Mouse (Mus musculus) midbrain, embryonic 10.5 days (tissue): ENCODE data around the gene Dapk1. TPM values are rescaled to one million over a fixed set of nuclear protein-coding genes. Genes with fewer than 3 reads are reported as not detected.

Source experiments
- DNase-seq: peaks from one replicate; pipeline ENCODE4 v3.0.0-alpha.2; 2017; ENCODE audit warnings: low spot score
- H3K27ac ChIP-seq: fragments of 300-500 bp; sonication (generic); replicated peaks from 2 replicates; pipeline ENCODE4 v1.5.1; 2016; ENCODE audit warnings: mild to moderate bottlenecking
- H3K27me3 ChIP-seq: fragments of 300-500 bp; sonication (generic); 2 replicates; pipeline ENCODE4 v1.6.1; 2016; ENCODE audit warnings: low read depth, mild to moderate bottlenecking; ENCODE audit not compliant: poor library complexity, severe bottlenecking
- H3K36me3 ChIP-seq: fragments of 300-500 bp; sonication (generic); 2 replicates; pipeline ENCODE4 v1.6.1; 2016; ENCODE audit warnings: mild to moderate bottlenecking, moderate library complexity
- H3K4me1 ChIP-seq: fragments of 300-500 bp; sonication (generic); 2 replicates; pipeline ENCODE4 v1.6.1; 2016
- H3K4me3 ChIP-seq: fragments of 300-500 bp; sonication (generic); 2 replicates; pipeline ENCODE4 v1.5.1; 2016; ENCODE audit warnings: mild to moderate bottlenecking, moderate library complexity
- H3K9me3 ChIP-seq: fragments of 300-500 bp; sonication (generic); replicated peaks from 2 replicates; pipeline ENCODE4 v1.6.1; 2016; ENCODE audit warnings: mild to moderate bottlenecking
- whole genome bisulfite sequencing: fragments of 180-500 bp; shearing (Covaris S2); methylation state at CpG from one replicate; pipeline ENCODE4 v1.1.7; 2016; 5-methylcytosine and 5-hydroxymethylcytosine counted together
- polyA plus RNA-seq: library from polyadenylated mRNA; unstranded; fragments of >200 nt; fragmentation: Nextera tagmentation; extraction: Ambion mirVana; gene quantifications from 2 replicates; pipeline ENCODE4 v1.2.1, GENCODE M21; 2016

Gene Dapk1
- polyA plus RNA-seq, 1 experiment from 2014 or later, result 15.1 TPM

GRCm38 (mm10) chr13:60672882-60673675 lies 71.3 kb downstream of the Dapk1 start:
- 88% methylated on average over 11 of the region's 11 CpGs for WGBS

GRCm38 (mm10) chr13:60674301-60674700 lies 72.6 kb downstream of the Dapk1 start:
- Histone ChIP-seq H3K27ac (no peak overlapping the region), H3K4me3 (no peak overlapping the region), H3K36me3 (no peaks in the 10 kb centered on the region), H3K9me3 (no peaks in the 10 kb centered on the region), H3K4me1 (peaks cover 33% of the 10 kb centered on the region), H3K27me3 (no peaks in the 10 kb centered on the region)
- 45% methylated on average over 2 of the region's 2 CpGs for WGBS
- no peak for DNase-seq

More at GRCm38 (mm10) chr13:60672882-60673675, 71.3 kb downstream of the Dapk1 start:
- no peaks in the 10 kb centered on the region for H3K36me3 ChIP-seq
- H3K27ac ChIP-seq, result no peak overlapping the region
- no peak for DNase-seq
- H3K27me3 ChIP-seq, result no peaks in the 10 kb centered on the region
- H3K4me3 ChIP-seq, result no peak overlapping the region
- H3K4me1 ChIP-seq, result peaks cover 30% of the 10 kb centered on the region
- H3K9me3 ChIP-seq, result no peaks in the 10 kb centered on the region

GRCm38 (mm10) chr13:60674911-60675310 lies 73.2 kb downstream of the Dapk1 start:
- H3K36me3 ChIP-seq, result no peaks in the 10 kb centered on the region
- no peak overlapping the region for H3K4me3 ChIP-seq
- no peak overlapping the region for H3K27ac ChIP-seq
- DNase-seq, result no peak
- no peaks in the 10 kb centered on the region for H3K27me3 ChIP-seq
- peaks cover 31% of the 10 kb centered on the region for H3K4me1 ChIP-seq
- H3K9me3 ChIP-seq, result no peaks in the 10 kb centered on the region
- WGBS, result 67% methylated on average over 9 of the region's 9 CpGs

DNA sequence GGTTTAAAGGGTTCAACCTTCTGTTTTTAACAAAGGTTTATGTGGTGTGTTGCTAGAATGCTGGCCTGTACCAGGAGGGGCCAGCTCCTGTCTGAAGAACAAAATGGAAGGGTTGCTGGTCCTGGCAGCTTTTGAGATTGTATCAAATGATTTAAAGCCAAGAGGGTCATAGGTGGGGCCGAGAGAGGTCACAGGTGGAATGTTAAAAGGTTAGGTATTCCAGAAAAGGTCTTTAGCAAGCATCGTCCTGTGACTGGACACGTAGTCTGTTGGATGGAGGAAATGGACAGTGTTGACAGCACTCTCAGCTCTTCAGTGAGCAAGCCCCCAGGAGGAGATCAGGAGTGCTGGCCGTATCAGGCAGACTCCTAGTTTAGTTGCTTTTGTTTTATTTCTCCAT lies 73.7 kb downstream of the Dapk1 start:
- Histone ChIP-seq H3K4me1 (peaks cover 26% of the 10 kb centered on the region), H3K27me3 (no peaks in the 10 kb centered on the region), H3K36me3 (no peaks in the 10 kb centered on the region), H3K4me3 (no peak overlapping the region), H3K27ac (no peak overlapping the region), H3K9me3 (no peaks in the 10 kb centered on the region)
- DNase-seq, result no peak
- 78% methylated on average over 4 of the region's 4 CpGs for WGBS

DNA sequence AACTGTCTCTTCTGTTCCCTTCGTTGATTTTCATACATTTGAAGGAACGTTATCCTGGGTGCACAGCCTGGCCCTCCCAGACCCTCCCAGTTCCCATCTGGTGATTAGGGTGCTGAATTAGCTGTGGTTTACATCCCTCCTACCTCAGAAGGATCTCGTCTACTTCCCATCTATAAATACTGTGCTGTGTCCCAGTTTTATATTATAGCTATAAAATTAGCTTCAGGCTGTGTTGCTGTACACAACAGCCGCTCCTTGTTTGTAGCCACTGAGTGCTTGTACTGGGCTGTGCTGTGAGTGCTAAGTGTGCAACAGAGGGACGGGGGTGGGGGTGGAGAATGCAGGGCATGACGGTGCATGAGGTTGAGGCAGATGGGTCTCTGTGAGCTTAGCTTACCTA lies 77.2 kb downstream of the Dapk1 start:
- H3K9me3 ChIP-seq, result no peaks in the 10 kb centered on the region
- WGBS, result 88% methylated on average over 6 of the region's 6 CpGs
- H3K27me3 ChIP-seq, result no peaks in the 10 kb centered on the region
- H3K36me3 ChIP-seq, result no peaks in the 10 kb centered on the region
- DNase-seq, result no peak
- no peak overlapping the region for H3K4me3 ChIP-seq
- no peak overlapping the region for H3K27ac ChIP-seq
- peaks cover 15% of the 10 kb centered on the region for H3K4me1 ChIP-seq

- DNase-seq, result no peak
- Histone ChIP-seq H3K4me3 (no peak overlapping the region), H3K4me1 (peaks cover 41% of the 10 kb centered on the region), H3K36me3 (no peaks in the 10 kb centered on the region), H3K9me3 (no peaks in the 10 kb centered on the region), H3K27ac (no peak overlapping the region), H3K27me3 (no peaks in the 10 kb centered on the region)
- WGBS, result 89% methylated on average over 15 of the region's 15 CpGs
These were observed 81.3 kb downstream of the Dapk1 start for GRCm38 (mm10) chr13:60682714-60683695.

DNA sequence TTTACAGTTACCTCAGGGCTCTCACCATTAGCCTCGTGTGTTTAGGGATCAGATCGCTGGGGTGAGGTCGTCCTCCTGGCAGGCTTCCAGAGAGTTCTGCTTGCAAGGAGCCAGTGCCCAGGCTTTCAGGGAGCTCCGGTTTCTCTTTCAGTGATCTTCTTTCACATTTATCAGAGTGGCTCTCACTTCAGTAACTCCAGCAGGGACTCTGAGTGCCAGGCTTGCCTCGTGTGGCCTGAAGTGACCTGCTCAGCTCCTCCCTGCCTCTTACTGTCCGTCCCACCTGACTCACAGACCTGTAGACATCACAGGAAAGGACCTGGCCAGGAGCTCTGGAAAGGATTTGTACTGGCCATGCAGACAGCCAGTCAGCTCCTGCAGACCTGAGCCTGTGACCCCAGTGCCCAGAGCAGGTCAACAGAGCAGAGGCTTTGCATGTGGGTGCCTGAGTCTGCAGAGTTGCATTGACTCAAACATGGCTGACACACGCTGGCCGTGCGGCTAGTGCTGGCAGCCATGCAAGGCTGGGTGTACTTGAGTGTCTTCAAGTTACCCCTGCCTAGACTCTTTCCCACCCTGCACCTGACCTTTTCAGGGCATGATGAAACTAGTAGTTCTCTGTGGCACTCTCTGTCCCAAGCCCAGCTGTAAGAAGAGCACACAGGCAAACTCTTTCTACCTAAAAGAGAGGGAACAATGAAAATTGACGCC lies 82.5 kb downstream of the Dapk1 start:
- no peak overlapping the region for H3K4me3 ChIP-seq
- H3K36me3 ChIP-seq, result no peaks in the 10 kb centered on the region
- 77% methylated on average over 10 of the region's 10 CpGs for WGBS
- H3K27me3 ChIP-seq, result no peaks in the 10 kb centered on the region
- DNase-seq, result no peak
- H3K27ac ChIP-seq, result peak overlapping the region; percentile 24
- no peaks in the 10 kb centered on the region for H3K9me3 ChIP-seq
- H3K4me1 ChIP-seq, result peaks cover 39% of the 10 kb centered on the region

GRCm38 (mm10) chr13:60684806-60685205 lies 83.1 kb downstream of the Dapk1 start:
- DNase-seq, result no peak
- Histone ChIP-seq H3K9me3 (no peaks in the 10 kb centered on the region), H3K27me3 (no peaks in the 10 kb centered on the region), H3K27ac (peak overlapping the region; percentile 24; the same call in 1 of the 2 replicates), H3K36me3 (no peaks in the 10 kb centered on the region), H3K4me3 (no peak overlapping the region), H3K4me1 (peaks cover 39% of the 10 kb centered on the region)
- WGBS, result 65% methylated on average over 8 of the region's 8 CpGs

GRCm38 (mm10) chr13:60685216-60685615 lies 83.5 kb downstream of the Dapk1 start:
- Histone ChIP-seq H3K9me3 (no peaks in the 10 kb centered on the region), H3K27ac (peak overlapping the region; percentile 24; the same call in 1 of the 2 replicates), H3K4me3 (no peak overlapping the region), H3K36me3 (no peaks in the 10 kb centered on the region), H3K27me3 (no peaks in the 10 kb centered on the region), H3K4me1 (peaks cover 39% of the 10 kb centered on the region)
- WGBS, result 52% methylated on average over 6 of the region's 6 CpGs
- DNase-seq, result no peak

DNA sequence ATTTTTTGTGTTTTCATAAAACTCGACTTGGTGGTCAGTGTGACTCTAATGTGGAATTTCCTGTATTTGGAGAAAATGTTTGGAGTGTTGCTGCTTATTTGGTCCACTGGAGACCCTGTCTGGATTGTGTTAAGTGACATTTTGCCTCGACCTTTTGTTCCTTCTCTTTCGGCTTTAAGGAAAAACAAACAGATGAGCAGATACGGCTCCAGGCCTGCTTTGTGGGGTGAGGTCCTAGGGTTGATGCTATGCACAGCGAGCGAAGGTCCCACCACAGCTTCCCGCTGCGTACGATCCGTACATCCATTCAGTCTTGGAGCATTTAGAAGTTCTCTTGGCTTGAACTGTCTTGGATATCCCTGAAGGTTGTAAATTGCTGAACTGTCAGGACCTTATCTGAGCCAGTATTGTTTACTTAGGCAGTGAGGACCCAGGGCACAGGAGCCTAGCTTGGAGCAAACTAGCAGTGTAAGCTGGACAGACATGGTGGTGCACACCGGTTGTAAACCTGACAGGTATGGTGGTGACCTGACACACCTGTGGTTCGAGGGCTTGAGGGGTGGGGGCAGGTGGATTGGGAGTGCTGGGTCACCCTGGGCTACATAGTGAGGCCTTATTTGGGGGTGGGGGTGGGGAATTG lies 84.4 kb downstream of the Dapk1 start:
- DNase-seq, result no peak
- WGBS, result 42% methylated on average over 12 of the region's 12 CpGs
- Histone ChIP-seq H3K27ac (peak overlapping the region; percentile 24), H3K27me3 (no peaks in the 10 kb centered on the region), H3K4me3 (no peak overlapping the region), H3K9me3 (no peaks in the 10 kb centered on the region), H3K36me3 (no peaks in the 10 kb centered on the region), H3K4me1 (peaks cover 39% of the 10 kb centered on the region)

DNA sequence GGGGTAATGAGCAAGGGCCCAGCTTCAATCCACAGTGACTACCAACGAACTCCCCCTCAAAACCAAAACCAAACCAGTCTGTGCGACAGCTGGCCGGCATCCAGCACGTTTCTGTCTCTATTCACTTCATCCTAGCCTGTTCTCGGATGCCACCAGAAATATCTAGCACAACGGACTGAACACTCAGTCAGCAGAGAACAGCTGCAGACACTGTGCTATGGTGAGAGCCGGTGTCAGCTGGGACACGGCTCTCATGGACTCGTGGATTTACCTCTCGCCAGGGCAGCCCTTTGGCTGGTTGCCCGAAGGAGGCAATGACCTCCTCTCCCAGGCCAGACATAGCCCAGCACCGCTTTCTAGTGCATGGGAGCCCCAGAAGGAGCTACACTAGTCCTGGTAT lies 85.2 kb downstream of the Dapk1 start:
- peaks cover 5% of the 10 kb centered on the region for H3K36me3 ChIP-seq
- WGBS, result 91% methylated on average over 12 of the region's 12 CpGs
- DNase-seq, result no peak
- H3K27ac ChIP-seq, result no peak overlapping the region
- H3K4me3 ChIP-seq, result no peak overlapping the region
- no peaks in the 10 kb centered on the region for H3K27me3 ChIP-seq
- H3K4me1 ChIP-seq, result peaks cover 39% of the 10 kb centered on the region
- H3K9me3 ChIP-seq, result no peaks in the 10 kb centered on the region; the same call in 1 of the 2 replicates

- H3K4me3 ChIP-seq, result no peak overlapping the region
- H3K4me1 ChIP-seq, result peaks cover 39% of the 10 kb centered on the region
- H3K9me3 ChIP-seq, result no peaks in the 10 kb centered on the region; the same call in 1 of the 2 replicates
- H3K27ac ChIP-seq, result no peak overlapping the region
- WGBS, result 94% methylated on average over 4 of the region's 4 CpGs
- peaks cover 7% of the 10 kb centered on the region for H3K36me3 ChIP-seq
- H3K27me3 ChIP-seq, result no peaks in the 10 kb centered on the region
- DNase-seq, result no peak
These were observed 85.7 kb downstream of the Dapk1 start for GRCm38 (mm10) chr13:60687462-60687861.
